Mouse (Mus musculus) Patski (cell line): ENCODE data around the gene Pik3ca. TPM values are rescaled to one million over a fixed set of nuclear protein-coding genes. Genes with fewer than 3 reads are reported as not detected.

Source experiments
- ATAC-seq: fragments of 100-300 bp; one replicate; pipeline ENCODE4 v1.8.0; 2021
- CTCF ChIA-PET: fragments of 350-600 bp; sonication (Branson Sonifier 250); formaldehyde crosslinking; loops from one replicate; lab custom pipeline; 2022; ENCODE audit warnings: inconsistent platforms; lab: Charles Lee
- POLR2A ChIA-PET: fragments of 350-600 bp; sonication (Branson Sonifier 250); formaldehyde crosslinking; loops from one replicate; lab custom pipeline; 2022; ENCODE audit warnings: antibody characterized with exemption, inconsistent platforms; lab: Charles Lee
- DNase-seq: peaks from one replicate; pipeline ENCODE4 v3.0.0-alpha.2; 2011; ENCODE audit warnings: low read depth, low spot score
- H3K27me3 ChIP-seq: fragments of 371-371 bp; one replicate; pipeline ENCODE4 v1.5.1; 2021
- CTCF ChIP-seq: fragments of 100-300 bp; IDR thresholded peaks from one replicate; pipeline ENCODE4 v1.5.1; 2021
- in situ Hi-C: fragments of 300-500 bp; cut with MboI; formaldehyde crosslinking; loops from 3 replicates; pipeline ENCODE4 v1.11.1; 2018; ENCODE audit warnings: low pct_unique_long_range_greater_than_20kb, mixed read lengths
- polyA plus RNA-seq: library from polyadenylated mRNA; unstranded; gene quantifications from one replicate; pipeline ENCODE4 v1.2.3, GENCODE M21; 2021

Gene Pik3ca
- polyA plus RNA-seq, 1 experiment from 2014 or later: 60.0 TPM

- no peak for TF ChIP-seq CTCF
- DNase-seq (no peak), ATAC-seq (no peak)
- in situ Hi-C loops: no loop called here
- ChIA-PET CTCF (interaction anchor here (1.0 kb wide), 1 partner anchor 13 kb away, joined by 3 read pairs; no protein-coding TSS in a partner anchor), POLR2A (interaction anchor here (0.7 kb wide), 1 partner anchor 19 kb away, joined by 4 read pairs; no protein-coding TSS in a partner anchor)
- H3K27me3 ChIP-seq: no peaks in the 10 kb centered on the region
Measured at GRCm38 (mm10) chr3:32372470-32372869, 25.0 kb upstream of the Pik3ca start.

- no peak for TF ChIP-seq CTCF
- in situ Hi-C loops: no loop called here
- H3K27me3 ChIP-seq: no peaks in the 10 kb centered on the region
- DNase-seq: no peak
- no peak for ATAC-seq
- CTCF ChIA-PET: no interaction called here
- POLR2A ChIA-PET: no interaction called here
Measured at GRCm38 (mm10) chr3:32373236-32373635, 24.2 kb upstream of the Pik3ca start.

- POLR2A ChIA-PET: interaction anchor here (0.8 kb wide), 1 partner anchor 71 kb away, joined by 4 read pairs; no protein-coding TSS in a partner anchor
Measured at GRCm38 (mm10) chr3:32379891-32380290, 17.6 kb upstream of the Pik3ca start.

GRCm38 (mm10) chr3:32381556-32381955, 15.9 kb upstream of the Pik3ca start:
- TF ChIP-seq CTCF: no peak
- H3K27me3 ChIP-seq: no peaks in the 10 kb centered on the region
- ChIA-PET POLR2A (interaction anchor here (1.5 kb wide), 1 partner anchor 16 kb away, joined by 5 read pairs; the partner anchor contains the start of gene Zmat3), CTCF (interaction anchor here (1.0 to 3.7 kb wide), 7 partner anchors 10 to 127 kb away, joined by 3 to 20 read pairs (median 7); partner anchors contain the start of gene Zmat3)
- DNase-seq: no peak
- no peak for ATAC-seq
- in situ Hi-C loops: no loop called here

More at GRCm38 (mm10) chr3:32379891-32380290, 17.6 kb upstream of the Pik3ca start:
- no peaks in the 10 kb centered on the region for H3K27me3 ChIP-seq
- ATAC-seq: peak; percentile 60
- DNase-seq: no peak
- CTCF ChIA-PET: interaction anchor here (1.0 to 3.7 kb wide), 14 partner anchors 12 to 129 kb away, joined by 3 to 20 read pairs (median 5); partner anchors contain the start of genes Pik3ca and Zmat3
- in situ Hi-C loops: no loop called here
- TF ChIP-seq CTCF: peak; percentile 83

- ChIA-PET CTCF (interaction anchor here (1.1 to 4.0 kb wide), 3 partner anchors 13 to 59 kb away, joined by 3 to 20 read pairs (median 5); no protein-coding TSS in a partner anchor), POLR2A (no interaction called here)
- TF ChIP-seq CTCF: no peak
- ATAC-seq (no peak), DNase-seq (no peak)
- no peaks in the 10 kb centered on the region for H3K27me3 ChIP-seq
- in situ Hi-C loops: loop anchor here (10.0 kb wide), 1 partner anchor 112 kb away; no protein-coding TSS in a partner anchor
Measured at GRCm38 (mm10) chr3:32392841-32393240, 4.6 kb upstream of the Pik3ca start.

GRCm38 (mm10) chr3:32393986-32394385, 3.5 kb upstream of the Pik3ca start:
- no peak for ATAC-seq
- POLR2A ChIA-PET: interaction anchor here (1.3 kb wide), 1 partner anchor 109 kb away, joined by 3 read pairs; no protein-coding TSS in a partner anchor
- in situ Hi-C loops: loop anchor here (10.0 kb wide), 1 partner anchor 111 kb away; no protein-coding TSS in a partner anchor

GRCm38 (mm10) chr3:32395771-32396551, 1.5 kb upstream of the Pik3ca start:
- DNase-seq (no peak), ATAC-seq (peak; percentile 1)
- no peaks in the 10 kb centered on the region for H3K27me3 ChIP-seq
- ChIA-PET CTCF (interaction anchor here (0.7 to 2.2 kb wide), 7 partner anchors 10 to 63 kb away, joined by 3 to 9 read pairs (median 3); no protein-coding TSS in a partner anchor), POLR2A (interaction anchor here (0.7 to 1.1 kb wide), 4 partner anchors 10 to 111 kb away, joined by 3 to 7 read pairs (median 4); no protein-coding TSS in a partner anchor)
- no peak for TF ChIP-seq CTCF
- in situ Hi-C loops: loop anchor here (10.0 kb wide), 1 partner anchor 109 kb away; no protein-coding TSS in a partner anchor

More at GRCm38 (mm10) chr3:32393986-32394385, 3.5 kb upstream of the Pik3ca start:
- TF ChIP-seq CTCF: no peak
- DNase-seq: no peak
- CTCF ChIA-PET: interaction anchor here (1.3 to 1.9 kb wide), 3 partner anchors 10 to 31 kb away, joined by 3 to 9 read pairs (median 3); no protein-coding TSS in a partner anchor
- H3K27me3 ChIP-seq: no peaks in the 10 kb centered on the region

- TF ChIP-seq CTCF: no peak
- in situ Hi-C loops: loop anchor here (10.0 kb wide), 1 partner anchor 108 kb away; no protein-coding TSS in a partner anchor
- ChIA-PET POLR2A (interaction anchor here (3.0 kb wide), 1 partner anchor 31 kb away, joined by 17 read pairs; the partner anchor contains the start of gene Zmat3), CTCF (interaction anchor here (0.6 to 2.2 kb wide), 8 partner anchors 13 to 64 kb away, joined by 3 to 6 read pairs (median 3); no protein-coding TSS in a partner anchor)
- no peaks in the 10 kb centered on the region for H3K27me3 ChIP-seq
- DNase-seq (peak; percentile 100), ATAC-seq (peak; percentile 95)
Measured at GRCm38 (mm10) chr3:32396794-32397460, 544 bp upstream of the Pik3ca start.

- H3K27me3 ChIP-seq: no peaks in the 10 kb centered on the region
- DNase-seq: no peak
- ChIA-PET CTCF (interaction anchor here (0.9 to 1.2 kb wide), 4 partner anchors 18 to 65 kb away, joined by 3 to 4 read pairs (median 3); no protein-coding TSS in a partner anchor), POLR2A (interaction anchor here (0.9 to 3.0 kb wide), 2 partner anchors 32 to 98 kb away, joined by 6 to 17 read pairs; partner anchors contain the start of gene Zmat3)
- in situ Hi-C loops: loop anchor here (10.0 kb wide), 1 partner anchor 107 kb away; no protein-coding TSS in a partner anchor
- TF ChIP-seq CTCF: no peak
- ATAC-seq: no peak
Measured at GRCm38 (mm10) chr3:32398175-32398538, 686 bp downstream of the Pik3ca start.
